Mouse (Mus musculus) forebrain, embryonic 11.5 days (tissue): ENCODE data around the gene Npm1. TPM values are rescaled to one million over a fixed set of nuclear protein-coding genes. Genes with fewer than 3 reads are reported as not detected.

Experiments
- ATAC-seq: fragments of 200-750 bp; cut with Nextera tagmentation; replicated peaks from 2 replicates; pipeline ENCODE4 v1.8.0; 2017; ENCODE audit warnings: moderate TSS enrichment; ENCODE audit not compliant: low FRiP score
- DNase-seq: peaks from one replicate; pipeline ENCODE4 v3.0.0-alpha.2; 2017; ENCODE audit warnings: low spot score
- H3K27ac ChIP-seq: fragments of 300-500 bp; sonication (generic); 2 replicates; pipeline ENCODE4 v1.5.1; 2014; ENCODE audit warnings: low read depth, low read length
- H3K27me3 ChIP-seq: fragments of 300-500 bp; sonication (generic); 2 replicates; pipeline ENCODE4 v1.6.1; 2014; ENCODE audit warnings: mild to moderate bottlenecking, low read length, mixed read lengths; ENCODE audit not compliant: control insufficient read depth, insufficient read depth
- H3K36me3 ChIP-seq: fragments of 300-500 bp; sonication (generic); 2 replicates; pipeline ENCODE4 v1.6.1; 2014; ENCODE audit warnings: mild to moderate bottlenecking, low read length, moderate library complexity, mixed read lengths; ENCODE audit not compliant: control insufficient read depth, insufficient read depth
- H3K4me1 ChIP-seq: fragments of 300-500 bp; sonication (generic); replicated peaks from 2 replicates; pipeline ENCODE4 v1.6.1; 2014; ENCODE audit warnings: low read length, mixed read lengths; ENCODE audit not compliant: control insufficient read depth, insufficient read depth
- H3K4me2 ChIP-seq: fragments of 300-500 bp; sonication (generic); 2 replicates; pipeline ENCODE4 v1.6.1; 2014; ENCODE audit warnings: low read depth, mild to moderate bottlenecking, low read length, moderate library complexity, mixed read lengths; ENCODE audit not compliant: severe bottlenecking
- H3K4me3 ChIP-seq: fragments of 300-500 bp; sonication (generic); 2 replicates; pipeline ENCODE4 v1.5.1; 2014; ENCODE audit warnings: low read depth, low read length
- H3K9ac ChIP-seq: fragments of 300-500 bp; sonication (generic); 2 replicates; pipeline ENCODE4 v1.6.1; 2014; ENCODE audit warnings: low read length
- H3K9me3 ChIP-seq: fragments of 300-500 bp; sonication (generic); 2 replicates; pipeline ENCODE4 v1.6.1; 2016; ENCODE audit warnings: low read length, mixed read lengths; ENCODE audit not compliant: control insufficient read depth
- WGBS: fragments of 180-500 bp; shearing (Covaris S2); extraction: QIAGEN DNeasy Blood & Tissue Kit; methylation state at CpG from one replicate; pipeline ENCODE4 v1.1.7; 2014; 5-methylcytosine and 5-hydroxymethylcytosine counted together
- polyA plus RNA-seq: library from polyadenylated mRNA; unstranded; fragments of >200 nt; fragmentation: Nextera tagmentation; extraction: Ambion mirVana; gene quantifications from 2 replicates; pipeline ENCODE4 v1.2.1, GENCODE M21; 2014

Gene Npm1
- polyA plus RNA-seq, 1 experiment from 2014 or later = 1,104 TPM

GRCm38 (mm10) chr11:33132619-33133338 lies 30.2 kb downstream of the Npm1 start:
- Histone ChIP-seq H3K27ac (no peak overlapping the region), H3K4me2 (no peak overlapping the region), H3K4me3 (no peak overlapping the region), H3K9ac (no peak overlapping the region), H3K4me1 (no peaks in the 10 kb centered on the region), H3K36me3 (no peaks in the 10 kb centered on the region), H3K27me3 (no peaks in the 10 kb centered on the region), H3K9me3 (no peaks in the 10 kb centered on the region)
- DNase-seq (peak; percentile 40), ATAC-seq (no peak)
- WGBS = 77% methylated on average over 8 of the region's 8 CpGs

- ATAC-seq = no peak
- H3K27ac ChIP-seq = no peak overlapping the region
- H3K36me3 ChIP-seq = no peaks in the 10 kb centered on the region
- no peak overlapping the region for H3K9ac ChIP-seq
- H3K4me3 ChIP-seq = no peak overlapping the region
- H3K4me2 ChIP-seq = no peak overlapping the region
- H3K27me3 ChIP-seq = peaks cover 2% of the 10 kb centered on the region; the same call in 1 of the 2 replicates
- H3K4me1 ChIP-seq = no peaks in the 10 kb centered on the region
- no peak for DNase-seq
- H3K9me3 ChIP-seq = no peaks in the 10 kb centered on the region
Measured at GRCm38 (mm10) chr11:33127058-33127457, 35.9 kb downstream of the Npm1 start.

GRCm38 (mm10) chr11:33122575-33123268 lies 40.3 kb downstream of the Npm1 start:
- H3K36me3 ChIP-seq = no peaks in the 10 kb centered on the region
- no peaks in the 10 kb centered on the region for H3K4me1 ChIP-seq
- DNase-seq (peak; percentile 66), ATAC-seq (peak; percentile 69)
- H3K27me3 ChIP-seq = peaks cover 2% of the 10 kb centered on the region; the same call in 1 of the 2 replicates
- peak overlapping the region; percentile 26 for H3K4me3 ChIP-seq
- H3K9me3 ChIP-seq = no peaks in the 10 kb centered on the region
- H3K4me2 ChIP-seq = peak overlapping the region; percentile 59
- H3K27ac ChIP-seq = no peak overlapping the region
- H3K9ac ChIP-seq = peak overlapping the region; percentile 65
- WGBS = 1% methylated on average over 37 of the region's 37 CpGs

GRCm38 (mm10) chr11:33119556-33119955 lies 43.5 kb downstream of the Npm1 start:
- no peak for ATAC-seq
- no peak overlapping the region for H3K27ac ChIP-seq

GRCm38 (mm10) chr11:33119116-33119515 lies 43.9 kb downstream of the Npm1 start:
- 82% methylated on average over 7 of the region's 7 CpGs for WGBS
- H3K9ac ChIP-seq = no peak overlapping the region
- H3K27me3 ChIP-seq = peaks cover 2% of the 10 kb centered on the region; the same call in 1 of the 2 replicates
- no peaks in the 10 kb centered on the region for H3K9me3 ChIP-seq
- H3K27ac ChIP-seq = no peak overlapping the region
- no peak overlapping the region for H3K4me3 ChIP-seq
- no peak overlapping the region for H3K4me2 ChIP-seq
- no peak for ATAC-seq
- no peaks in the 10 kb centered on the region for H3K36me3 ChIP-seq
- H3K4me1 ChIP-seq = no peaks in the 10 kb centered on the region
- no peak for DNase-seq

More at GRCm38 (mm10) chr11:33119556-33119955, 43.5 kb downstream of the Npm1 start:
- Histone ChIP-seq H3K4me1 (no peaks in the 10 kb centered on the region), H3K9ac (no peak overlapping the region), H3K4me3 (no peak overlapping the region), H3K4me2 (no peak overlapping the region), H3K9me3 (no peaks in the 10 kb centered on the region), H3K27me3 (peaks cover 2% of the 10 kb centered on the region; the same call in 1 of the 2 replicates), H3K36me3 (no peaks in the 10 kb centered on the region)
- 74% methylated on average over 8 of the region's 8 CpGs for WGBS
- DNase-seq = no peak

GRCm38 (mm10) chr11:33118480-33118879 lies 44.5 kb downstream of the Npm1 start:
- no peak for DNase-seq
- no peak overlapping the region for H3K27ac ChIP-seq
- 75% methylated on average over 6 of the region's 6 CpGs for WGBS
- H3K36me3 ChIP-seq = no peaks in the 10 kb centered on the region
- no peak for ATAC-seq
- H3K4me2 ChIP-seq = no peak overlapping the region
- H3K4me3 ChIP-seq = no peak overlapping the region
- no peaks in the 10 kb centered on the region for H3K9me3 ChIP-seq
- H3K4me1 ChIP-seq = no peaks in the 10 kb centered on the region
- no peak overlapping the region for H3K9ac ChIP-seq
- H3K27me3 ChIP-seq = peaks cover 2% of the 10 kb centered on the region; the same call in 1 of the 2 replicates

GRCm38 (mm10) chr11:33115796-33116195 lies 47.2 kb downstream of the Npm1 start:
- Histone ChIP-seq H3K27ac (no peak overlapping the region), H3K27me3 (no peaks in the 10 kb centered on the region), H3K9me3 (no peaks in the 10 kb centered on the region), H3K4me1 (no peaks in the 10 kb centered on the region), H3K4me3 (no peak overlapping the region), H3K36me3 (no peaks in the 10 kb centered on the region), H3K4me2 (no peak overlapping the region), H3K9ac (no peak overlapping the region)
- DNase-seq (no peak), ATAC-seq (no peak)
- 85% methylated on average over 3 of the region's 3 CpGs for WGBS

- Histone ChIP-seq H3K36me3 (no peaks in the 10 kb centered on the region), H3K4me2 (no peak overlapping the region), H3K27me3 (no peaks in the 10 kb centered on the region), H3K27ac (no peak overlapping the region), H3K9me3 (no peaks in the 10 kb centered on the region), H3K4me1 (no peaks in the 10 kb centered on the region), H3K9ac (no peak overlapping the region), H3K4me3 (no peak overlapping the region)
- ATAC-seq (no peak), DNase-seq (no peak)
- WGBS = 13% methylated on average over 1 of the region's 1 CpGs
Measured at GRCm38 (mm10) chr11:33112407-33112806, 50.6 kb downstream of the Npm1 start.
